Mouse (Mus musculus) stomach, postnatal 0 days (tissue): ENCODE results near the gene Umps.

Experiments used
- CTCF ChIP-seq: IDR thresholded peaks from 2 replicates; pipeline ENCODE4 v1.5.1; 2016; ENCODE audit warnings: antibody characterized with exemption, low read depth, mild to moderate bottlenecking, moderate library complexity
- EP300 ChIP-seq: optimal IDR thresholded peaks from 2 replicates; pipeline ENCODE3; 2016; ENCODE audit warnings: antibody characterized with exemption

DNA sequence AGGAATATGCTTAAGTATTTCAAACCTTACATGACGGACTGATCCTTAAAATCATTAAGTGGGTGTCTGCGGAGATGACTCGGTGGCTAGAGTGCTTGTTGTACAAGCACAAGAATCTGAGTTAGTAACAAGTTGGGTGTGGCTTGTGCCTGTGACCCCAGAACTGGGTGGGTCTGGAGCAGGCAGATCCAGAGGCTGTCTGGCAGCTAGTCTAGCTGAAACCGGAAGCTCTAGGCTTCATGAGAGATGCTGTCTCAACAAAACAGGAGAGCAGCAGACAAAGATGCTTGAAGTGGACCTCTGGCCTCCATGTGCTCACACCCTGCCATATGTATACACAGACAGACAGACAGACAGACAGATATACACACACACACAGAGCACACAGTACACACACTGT lies 23.9 kb upstream of the Umps start:
- TF ChIP-seq CTCF (no peak), EP300 (no peak)
